In genomic region chr6:119428611-119429010, GRCm38 (mm10) we compare ENCODE assay signal across 10 mouse cellular contexts. TPM values are rescaled to one million over a fixed set of nuclear protein-coding genes. Genes with fewer than 3 reads are reported as not detected.
DNase-seq lines count a peak whose midpoint lies in the region; ATAC-seq and TF ChIP-seq lines count a peak whose summit lies in the region.
"Had no signal": no experiment of that assay in that cellular context is flagged by ENCODE, and none has a peak within 500 bp of the region (broad histone marks: within the 10 kb centered on the region; RNA-seq: fewer than 3 reads in every experiment).

No protein-coding gene starts in this region.

- no peaks in the 10 kb centered on the region for H3K27me3 ChIP-seq in kidney, embryonic 16.5 days (ENCODE audit: insufficient read depth, low read length)
- peaks cover 4 to 5% of the 10 kb centered on the region in 2 experiments; a peak in 3 of 4 replicates for H3K27me3 ChIP-seq in MEL (ENCODE audit: control insufficient read depth in 1 of 2, insufficient read depth in 2 of 2, low read length in 2 of 2)
- H3K27me3 ChIP-seq in hindbrain, embryonic 13.5 days, result no peaks in the 10 kb centered on the region
- H3K27me3 ChIP-seq in heart, embryonic 10.5 days (ENCODE audit: insufficient read depth, poor library complexity, severe bottlenecking), result no peaks in the 10 kb centered on the region
- H3K27me3 ChIP-seq: embryonic facial prominence, embryonic 15.5 days; heart, embryonic 15.5 days had no signal

- no peaks in the 10 kb centered on the region for H3K9me3 ChIP-seq in kidney, embryonic 16.5 days (ENCODE audit: low read length)
- no peaks in the 10 kb centered on the region for H3K9me3 ChIP-seq in MEL (replicated peaks; ENCODE audit: insufficient read depth, low read length)
- no peaks in the 10 kb centered on the region for H3K9me3 ChIP-seq in hindbrain, embryonic 13.5 days
- no peaks in the 10 kb centered on the region for H3K9me3 ChIP-seq in heart, embryonic 10.5 days
- H3K9me3 ChIP-seq: embryonic facial prominence, embryonic 15.5 days; heart, embryonic 15.5 days had no signal

- H3K79me2 ChIP-seq in MEL (ENCODE audit: control insufficient read depth, insufficient read depth, low read length, poor library complexity), result no peaks in the 10 kb centered on the region

- no peak for ATAC-seq in kidney, embryonic 16.5 days (ENCODE audit: low FRiP score, low TSS enrichment)
- 0 out of 2 replicates have a peak, but pooled peaks have one; percentile 59 for ATAC-seq in erythroblast, adult 5-6 weeks (replicated peaks; ENCODE audit: low FRiP score, poor library complexity, severe bottlenecking)
- ATAC-seq in hindbrain, embryonic 13.5 days (ENCODE audit: low FRiP score), result no peak

- DNase-seq in kidney, postnatal 10 days, result peak; percentile 47
- DNase-seq in MEL (ENCODE audit: low read depth, low spot score), result peak; percentile 44
- DNase-seq in spleen, adult 12 weeks (ENCODE audit: low spot score), result peak; percentile 33
- no peak for DNase-seq in layer of hippocampus, adult 9-11 months
- DNase-seq in heart, embryonic 10.5 days (ENCODE audit: low spot score), result no peak

- no peak for TF ChIP-seq EP300 in MEL (IDR thresholded peaks at IDR 0.05; ENCODE audit: low read depth in 1 of 2, low read length in 2 of 2)

- H3K4me1 ChIP-seq in kidney, embryonic 16.5 days (ENCODE audit: insufficient read depth, low read length), result no peaks in the 10 kb centered on the region
- H3K4me1 ChIP-seq in MEL (ENCODE audit: control insufficient read depth in 1 of 2, insufficient read depth in 2 of 2, low read length in 2 of 2), result no peaks in the 10 kb centered on the region
- no peaks in the 10 kb centered on the region for H3K4me1 ChIP-seq in hindbrain, embryonic 13.5 days (replicated peaks)
- H3K4me1 ChIP-seq in heart, embryonic 10.5 days, result peaks cover 11% of the 10 kb centered on the region
- H3K4me1 ChIP-seq: embryonic facial prominence, embryonic 15.5 days had no signal

- peak in 2 of 3 experiments; percentile 36 to 40; a peak in 5 of 6 replicates for TF ChIP-seq CTCF in MEL (IDR thresholded peaks at IDR 0.05 in 2 of 3, conservative IDR thresholded peaks at IDR 0.05 in 1 of 3; ENCODE audit: control insufficient read depth in 1 of 3, insufficient read depth in 1 of 3, low read depth in 2 of 3, low read length in 3 of 3, poor library complexity in 1 of 3, severe bottlenecking in 1 of 3)

- TF ChIP-seq RAD21 in MEL (IDR thresholded peaks at IDR 0.05; ENCODE audit: low read depth, low read length), result no peak; the same call in 1 of the 2 replicates

- 91% methylated on average over 3 of the region's 3 CpGs for WGBS in kidney, embryonic 16.5 days
- WGBS in hindbrain, embryonic 13.5 days, result 83% methylated on average over 3 of the region's 3 CpGs
- WGBS in heart, embryonic 10.5 days, result 80% methylated on average over 3 of the region's 3 CpGs

- TF ChIP-seq POLR2A in MEL (IDR thresholded peaks at IDR 0.05; ENCODE audit: control insufficient read depth in 1 of 2, insufficient read depth in 1 of 2, low read depth in 1 of 2, low read length in 2 of 2, poor library complexity in 1 of 2), result no peak

- H3K36me3 ChIP-seq in kidney, embryonic 16.5 days (ENCODE audit: insufficient read depth, low read length), result no peaks in the 10 kb centered on the region
- H3K36me3 ChIP-seq in MEL (ENCODE audit: control insufficient read depth in 1 of 2, insufficient read depth in 2 of 2, low read length in 2 of 2), result no peaks in the 10 kb centered on the region
- H3K36me3 ChIP-seq in hindbrain, embryonic 13.5 days, result peaks cover 1% of the 10 kb centered on the region; the same call in 1 of the 2 replicates
- H3K36me3 ChIP-seq in heart, embryonic 10.5 days, result 0 out of 2 replicates have a peak, but pooled peaks cover 4% of the 10 kb centered on the region
- H3K36me3 ChIP-seq: embryonic facial prominence, embryonic 15.5 days; heart, embryonic 15.5 days had no signal

- no peak overlapping the region for H3K9ac ChIP-seq in kidney, embryonic 16.5 days (replicated peaks; ENCODE audit: low read length)
- no peak overlapping the region for H3K9ac ChIP-seq in MEL (ENCODE audit: control insufficient read depth, low read depth, low read length, poor library complexity, severe bottlenecking)
- no peak overlapping the region for H3K9ac ChIP-seq in hindbrain, embryonic 13.5 days
- H3K9ac ChIP-seq: embryonic facial prominence, embryonic 15.5 days; heart, embryonic 15.5 days had no signal

- no peak overlapping the region for H3K4me2 ChIP-seq in kidney, embryonic 16.5 days (replicated peaks; ENCODE audit: low read depth, low read length)
- H3K4me2 ChIP-seq in hindbrain, embryonic 13.5 days, result no peak overlapping the region
- H3K4me2 ChIP-seq: embryonic facial prominence, embryonic 15.5 days; heart, embryonic 15.5 days had no signal

- H3K4me3 ChIP-seq in kidney, embryonic 16.5 days (ENCODE audit: low read length), result no peak overlapping the region
- no peak overlapping the region for H3K4me3 ChIP-seq in MEL (ENCODE audit: control insufficient read depth in 1 of 2, insufficient read depth in 1 of 2, low read depth in 2 of 2, low read length in 2 of 2)
- no peak overlapping the region for H3K4me3 ChIP-seq in hindbrain, embryonic 13.5 days
- H3K4me3 ChIP-seq in heart, embryonic 10.5 days, result no peak overlapping the region
- H3K4me3 ChIP-seq: embryonic facial prominence, embryonic 15.5 days; heart, embryonic 15.5 days had no signal

- H3K27ac ChIP-seq in kidney, embryonic 16.5 days (ENCODE audit: low read length), result no peak overlapping the region
- H3K27ac ChIP-seq in MEL (ENCODE audit: control insufficient read depth, low read depth, low read length), result no peak overlapping the region
- H3K27ac ChIP-seq in hindbrain, embryonic 13.5 days, result no peak overlapping the region
- no peak overlapping the region for H3K27ac ChIP-seq in heart, embryonic 10.5 days
- H3K27ac ChIP-seq: embryonic facial prominence, embryonic 15.5 days; heart, embryonic 15.5 days had no signal

TF ChIP-seq in MEL, 35 proteins besides CTCF, POLR2A, EP300 and RAD21:
- TF ChIP-seq RCOR1 (IDR thresholded peaks at IDR 0.05; ENCODE audit: low read depth, low read length) (no peak), SMC3 (IDR thresholded peaks at IDR 0.05; ENCODE audit: low read depth, low read length) (peak; percentile 31)

RNA-seq across cellular contexts. Expression of gene Adipor2, which starts 11.1 kb away (rescaled TPM):
- polyA plus RNA-seq in kidney, embryonic 16.5 days (2015; fragmentation: Nextera tagmentation; extraction: Ambion mirVana), result 45.2 and 45.4 TPM in 2 replicates
- 37.9 and 41.3 TPM in 2 replicates for total RNA-seq in MEL (2012; rRNA removed)
- 10 to 100 TPM in 1 of 2 experiments, not detected in 1; 37.6 TPM for polyA plus RNA-seq in MEL (2012; ENCODE audit: insufficient read depth in 1 of 2, insufficient read length in 2 of 2, low read depth in 1 of 2, low replicate concordance in 2 of 2, missing spikeins in 1 of 2)
- total RNA-seq in erythroblast, adult 5-6 weeks (2015; ENCODE audit: low replicate concordance), result 29.2 and 29.7 TPM in 2 replicates
- 35.7 and 40.3 TPM in 2 replicates for total RNA-seq in erythroblast, adult 5-6 weeks (2017; ENCODE audit: low replicate concordance)
- 38.0 and 44.1 TPM in 2 replicates for polyA plus RNA-seq in hindbrain, embryonic 13.5 days (2015; fragmentation: Nextera tagmentation; extraction: Ambion mirVana)
- 27.2 and 27.4 TPM in 2 replicates for polyA plus RNA-seq in heart, embryonic 10.5 days (2016; fragmentation: Nextera tagmentation; extraction: Ambion mirVana)

RNA-seq across cellular contexts. Expression of gene Fbxl14, which starts 50.9 kb away (rescaled TPM):
- 5.0 and 5.1 TPM in 2 replicates for polyA plus RNA-seq in kidney, embryonic 16.5 days (2015; fragmentation: Nextera tagmentation; extraction: Ambion mirVana)
- 58.1 and 59.7 TPM in 2 replicates for total RNA-seq in MEL (2012; rRNA removed)
- 10 to 100 TPM in 1 of 2 experiments, not detected in 1; 65.4 TPM for polyA plus RNA-seq in MEL (2012; ENCODE audit: insufficient read depth in 1 of 2, insufficient read length in 2 of 2, low read depth in 1 of 2, low replicate concordance in 2 of 2, missing spikeins in 1 of 2)
- total RNA-seq in erythroblast, adult 5-6 weeks (2015; ENCODE audit: low replicate concordance), result 9.2 and 12.5 TPM in 2 replicates
- 10.5 and 12.0 TPM in 2 replicates for total RNA-seq in erythroblast, adult 5-6 weeks (2017; ENCODE audit: low replicate concordance)
- 3.2 and 3.3 TPM in 2 replicates for polyA plus RNA-seq in hindbrain, embryonic 13.5 days (2015; fragmentation: Nextera tagmentation; extraction: Ambion mirVana)
- polyA plus RNA-seq in heart, embryonic 10.5 days (2016; fragmentation: Nextera tagmentation; extraction: Ambion mirVana), result 2.4 and 3.9 TPM in 2 replicates

Comparison
In these comparisons a context has a peak if more than half of its experiments do, and no peak if none do; other contexts are left out.
1. DNase-seq: peak in kidney, postnatal 10 days (single experiment), MEL (single experiment) and spleen, adult 12 weeks (single experiment); none in layer of hippocampus, adult 9-11 months (single experiment) and heart, embryonic 10.5 days (single experiment).